Mouse (Mus musculus): ENCODE data around the gene Col9a3. TPM values are rescaled to one million over a fixed set of nuclear protein-coding genes. Genes with fewer than 3 reads are reported as not detected.

The Col9a3 gene
- total RNA-seq (2023): 1 to 10 TPM in 1 of 2 experiments, under 1 TPM in 1; 0.66 to 1.1 TPM

DNA sequence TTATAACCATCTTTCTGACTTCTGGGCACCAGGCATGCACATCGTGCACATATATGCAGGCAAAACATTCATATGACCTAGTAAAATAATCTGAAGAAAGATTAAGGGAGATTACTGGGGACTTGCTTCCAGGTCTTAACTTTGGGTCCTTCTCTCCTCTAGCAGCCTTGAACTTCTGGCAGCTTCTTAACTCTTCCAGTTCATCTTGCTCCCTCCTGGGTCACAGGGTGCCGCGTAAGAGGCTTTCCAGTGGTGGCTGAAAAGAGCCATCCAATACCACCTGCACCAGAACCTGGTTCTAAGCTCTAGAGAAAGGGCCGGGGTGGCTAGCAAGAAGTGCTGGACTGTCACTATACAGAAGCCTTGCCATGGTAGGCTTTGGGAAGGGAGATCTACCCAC is at the start of gene Col9a3:
Gene Col9a3, plus strand, starts transcription at position 301 of the 400 bp plus-strand sequence.

GRCm38 (mm10) chr2:180581002-180581401 is 16.6 kb upstream of the Col9a3 start, which contains the start of gene Mrgbp:
TSS of gene Mrgbp (plus strand) at chr2:180581304.

GRCm38 (mm10) chr2:180589123-180589831 is 8.3 kb upstream of the Col9a3 start, which contains the start of gene Ogfr:
TSS of gene Ogfr (plus strand) at chr2:180589245.

DNA sequence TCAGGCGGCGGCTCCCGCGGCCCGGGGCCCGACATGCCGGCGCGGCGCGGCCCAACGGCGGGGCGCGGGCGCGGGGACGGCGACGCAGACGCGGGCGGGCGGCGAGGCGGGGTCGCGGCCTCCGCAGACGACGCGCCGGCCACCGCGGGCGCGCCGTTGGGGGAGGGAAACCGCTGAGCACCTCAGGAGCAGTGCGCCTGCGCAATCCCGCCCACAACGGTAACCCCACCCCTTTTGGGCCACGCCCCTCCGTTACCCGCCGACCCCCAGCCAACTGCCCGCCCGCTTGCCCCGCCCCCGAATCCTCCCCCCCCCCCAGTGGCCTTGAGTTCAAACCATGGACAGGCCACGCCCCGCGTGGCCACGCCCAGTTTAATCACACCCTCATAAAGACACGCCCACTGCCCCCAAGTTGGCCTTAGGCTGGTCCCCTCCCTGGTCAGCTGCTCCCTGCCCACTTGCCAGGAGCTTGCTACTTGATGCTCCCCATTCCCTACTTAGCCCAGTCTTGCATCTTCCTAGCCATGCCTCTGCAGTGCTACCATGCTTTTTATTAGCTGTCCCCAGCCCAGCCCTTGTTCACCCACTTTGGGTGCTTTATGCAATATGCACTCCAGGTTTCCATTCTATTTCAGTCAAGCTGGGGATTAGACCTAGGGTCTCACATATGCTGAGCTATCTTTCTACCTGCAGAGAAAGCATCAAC is 45.1 kb downstream of the Col9a3 start, which contains the start of gene Tcfl5:
Gene Tcfl5, minus strand, starts transcription at position 154 of the 706 bp plus-strand sequence.

Other genes with a start within 250 kb of the Col9a3 start
- gene Slco4a1, start 141.5 kb upstream of the Col9a3 start, total RNA-seq (2023): 10 to 100 TPM; 11.4 to 17.7 TPM
- not detected for gene Ntsr1, start 97.8 kb upstream of the Col9a3 start, total RNA-seq (2023)
- 10 to 100 TPM; 19.4 to 19.5 TPM for gene Mrgbp, start 16.5 kb upstream of the Col9a3 start, total RNA-seq (2023)
- gene Ogfr, start 8.5 kb upstream of the Col9a3 start, total RNA-seq (2023): 10 to 100 TPM; 42.5 to 50.0 TPM
- not detected for gene Tcfl5, start 44.9 kb downstream of the Col9a3 start, total RNA-seq (2023)
- 10 to 100 TPM; 48.5 to 51.5 TPM for gene Dido1, start 112.2 kb downstream of the Col9a3 start, total RNA-seq (2023)
- gene Gid8, start 112.3 kb downstream of the Col9a3 start, total RNA-seq (2023): 10 to 100 TPM; 56.0 to 64.6 TPM
- gene Slc17a9, start 127.5 kb downstream of the Col9a3 start, total RNA-seq (2023): 10 to 100 TPM; 20.8 to 23.0 TPM
- gene Bhlhe23, start 179.1 kb downstream of the Col9a3 start, total RNA-seq (2023): not detected

Measured in neutrophil, adult 83 days (primary cell).